Mouse (Mus musculus): Measurements from ENCODE around the gene Wnt8b. TPM values are rescaled to one million over a fixed set of nuclear protein-coding genes. Genes with fewer than 3 reads are reported as not detected.

Gene Wnt8b
- polyA plus RNA-seq, 1 experiment: 0.22 TPM

- DNase-seq (ENCODE audit: low read depth): no peak
Measured at GRCm38 (mm10) chr19:44512601-44513000, 19.3 kb downstream of the Wnt8b start.

GRCm38 (mm10) chr19:44513054-44513833 lies 20.0 kb downstream of the Wnt8b start:
- DNase-seq (ENCODE audit: low read depth): no peak

GRCm38 (mm10) chr19:44513921-44514482 lies 20.7 kb downstream of the Wnt8b start:
- no peak for DNase-seq (ENCODE audit: low read depth)

- DNase-seq (ENCODE audit: low read depth): no peak
Measured at GRCm38 (mm10) chr19:44514521-44515451, 21.5 kb downstream of the Wnt8b start.

- no peak for DNase-seq (ENCODE audit: low read depth)
Measured at GRCm38 (mm10) chr19:44515769-44516168, 22.5 kb downstream of the Wnt8b start.

- no peak for DNase-seq (ENCODE audit: low read depth)
Measured at GRCm38 (mm10) chr19:44517996-44518768, 24.9 kb downstream of the Wnt8b start.

- no peak for DNase-seq (ENCODE audit: low read depth)
Measured at GRCm38 (mm10) chr19:44519152-44519551, 25.9 kb downstream of the Wnt8b start.

GRCm38 (mm10) chr19:44525551-44526205 lies 32.4 kb downstream of the Wnt8b start:
- no peak for DNase-seq (ENCODE audit: low read depth)

GRCm38 (mm10) chr19:44530018-44530417 lies 36.7 kb downstream of the Wnt8b start:
- DNase-seq (ENCODE audit: low read depth): no peak

GRCm38 (mm10) chr19:44535376-44535775 lies 42.1 kb downstream of the Wnt8b start:
- DNase-seq (ENCODE audit: low read depth): no peak

GRCm38 (mm10) chr19:44537416-44537815 lies 44.1 kb downstream of the Wnt8b start:
- no peak for DNase-seq (ENCODE audit: low read depth)

- DNase-seq (ENCODE audit: low read depth): peak; percentile 83
Measured at GRCm38 (mm10) chr19:44542694-44543178, 49.5 kb downstream of the Wnt8b start.

- DNase-seq (ENCODE audit: low read depth): no peak
Measured at GRCm38 (mm10) chr19:44544372-44544771, 51.1 kb downstream of the Wnt8b start.

GRCm38 (mm10) chr19:44544775-44545174 lies 51.5 kb downstream of the Wnt8b start:
- DNase-seq (ENCODE audit: low read depth): no peak

GRCm38 (mm10) chr19:44545321-44546041 lies 52.2 kb downstream of the Wnt8b start, which contains the start of gene Sec31b:
Sec31b (minus strand) TSS chr19:44545864.
- DNase-seq (ENCODE audit: low read depth): no peak

GRCm38 (mm10) chr19:44552731-44553130 lies 59.5 kb downstream of the Wnt8b start, which contains the start of gene Gm20538:
Gm20538 (minus strand) TSS chr19:44552831.
- no peak for DNase-seq (ENCODE audit: low read depth)

- DNase-seq (ENCODE audit: low read depth): no peak
Measured at GRCm38 (mm10) chr19:44553286-44553685, 60.0 kb downstream of the Wnt8b start.

- no peak for DNase-seq (ENCODE audit: low read depth)
Measured at GRCm38 (mm10) chr19:44554490-44554860, 61.2 kb downstream of the Wnt8b start.

- no peak for DNase-seq (ENCODE audit: low read depth)
Measured at GRCm38 (mm10) chr19:44554861-44555590, 61.8 kb downstream of the Wnt8b start, which contains the start of gene Ndufb8. Ndufb8 (minus strand) TSS chr19:44555440.
